Mouse (Mus musculus) lung, postnatal 0 days (tissue): Measurements from ENCODE around the gene Lrrc25.

Source experiments
- CTCF ChIP-seq: IDR thresholded peaks from 2 replicates; pipeline ENCODE4 v1.5.1; 2016; ENCODE audit warnings: antibody characterized with exemption, mild to moderate bottlenecking
- EP300 ChIP-seq: IDR thresholded peaks from 2 replicates; pipeline ENCODE4 v1.6.1; 2016; ENCODE audit warnings: antibody characterized with exemption, mild to moderate bottlenecking, control low read depth

- TF ChIP-seq EP300, result no peak
- TF ChIP-seq CTCF, result no peak
Observed at GRCm38 (mm10) chr8:70650351-70650750, 34.4 kb downstream of the Lrrc25 start.
